Mouse (Mus musculus) heart, postnatal 4 days (tissue): ENCODE data around the gene Arhgap21. TPM values are rescaled to one million over a fixed set of nuclear protein-coding genes. Genes with fewer than 3 reads are reported as not detected.
"Not testable (repeated sequence)": the region's sequence is repeated elsewhere in the genome, so short reads cannot be mapped to it uniquely, and the experiment has no call there.

ENCODE experiments used
- DNase-seq: peaks from one replicate; pipeline ENCODE4 v3.0.0; 2021
- total RNA-seq, 2 experiments: library from RNA; stranded (reverse); gene quantifications; 2 replicates each; pipeline ENCODE4 v1.2.3; 2021

Gene Arhgap21
- total RNA-seq, 2 experiments from 2014 or later, result 138 to 140 TPM

DNA sequence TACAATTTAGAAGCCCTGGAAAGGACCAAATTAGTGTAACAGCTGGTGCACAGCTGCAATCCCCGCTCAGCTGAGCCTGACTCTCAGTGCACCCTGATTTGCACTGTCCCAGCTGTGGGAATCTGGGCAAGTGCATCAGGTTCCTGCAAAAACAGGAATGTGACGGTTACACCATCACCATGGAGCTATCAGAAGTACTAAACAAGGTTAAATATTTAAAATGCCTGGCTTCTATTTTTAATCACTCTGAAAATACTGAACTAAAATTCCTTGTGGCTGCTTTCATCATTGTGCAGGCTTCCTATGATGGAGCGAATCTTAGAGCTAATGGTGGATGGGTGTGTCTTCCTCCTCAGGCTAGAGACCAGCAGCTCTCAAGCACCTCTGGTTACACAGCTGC, 29.3 kb downstream of the Arhgap21 start:
- peak; percentile 58 for DNase-seq

DNA sequence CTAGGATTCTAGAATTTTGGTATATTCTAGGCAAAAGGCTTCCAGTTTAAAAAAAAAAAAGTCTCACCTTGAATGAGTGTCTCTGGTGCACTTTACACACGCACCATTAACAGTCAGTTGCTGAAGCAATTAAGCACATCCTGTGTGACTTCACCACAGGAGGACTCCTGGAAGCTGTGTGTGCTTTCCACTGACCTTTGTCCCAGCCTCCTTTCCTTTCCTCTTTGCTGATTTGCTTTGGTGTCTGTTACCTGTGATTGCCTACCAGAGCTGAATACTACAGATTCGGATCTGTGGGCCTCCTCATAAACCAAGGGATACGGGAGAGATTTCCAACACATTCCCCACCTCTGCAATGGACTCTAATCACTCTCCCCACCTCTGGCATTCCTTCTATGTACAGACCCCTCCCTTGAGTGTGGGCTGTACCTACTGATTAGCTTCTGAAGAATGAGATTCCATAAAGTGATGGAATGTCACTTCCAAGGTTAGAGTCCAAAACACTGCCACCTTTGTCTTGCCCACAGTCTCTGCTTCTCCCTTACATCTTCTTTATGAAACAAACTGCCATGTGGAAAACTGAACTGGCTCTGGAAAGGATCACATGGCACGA, 32.0 kb downstream of the Arhgap21 start:
- no peak for DNase-seq

DNA sequence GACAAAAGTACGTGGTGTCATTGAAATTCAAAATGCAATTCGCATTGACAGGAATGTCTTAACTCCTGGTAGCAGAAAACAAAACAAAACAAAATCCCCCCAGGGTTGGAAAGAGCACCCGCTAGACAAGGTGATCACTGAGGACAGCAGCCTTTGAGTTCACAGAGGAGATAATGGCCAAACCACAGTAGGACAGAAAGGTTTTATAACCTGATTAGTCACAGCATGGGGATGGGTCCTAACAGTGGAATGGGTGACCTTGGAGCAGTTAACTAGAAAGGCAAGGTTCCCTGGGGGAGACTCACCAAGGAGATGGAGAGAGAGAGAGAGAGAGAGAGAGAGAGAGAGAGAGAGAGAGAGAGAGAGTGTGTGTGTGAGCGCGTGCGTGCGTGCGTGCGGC, 34.3 kb downstream of the Arhgap21 start:
- DNase-seq, result no peak

DNA sequence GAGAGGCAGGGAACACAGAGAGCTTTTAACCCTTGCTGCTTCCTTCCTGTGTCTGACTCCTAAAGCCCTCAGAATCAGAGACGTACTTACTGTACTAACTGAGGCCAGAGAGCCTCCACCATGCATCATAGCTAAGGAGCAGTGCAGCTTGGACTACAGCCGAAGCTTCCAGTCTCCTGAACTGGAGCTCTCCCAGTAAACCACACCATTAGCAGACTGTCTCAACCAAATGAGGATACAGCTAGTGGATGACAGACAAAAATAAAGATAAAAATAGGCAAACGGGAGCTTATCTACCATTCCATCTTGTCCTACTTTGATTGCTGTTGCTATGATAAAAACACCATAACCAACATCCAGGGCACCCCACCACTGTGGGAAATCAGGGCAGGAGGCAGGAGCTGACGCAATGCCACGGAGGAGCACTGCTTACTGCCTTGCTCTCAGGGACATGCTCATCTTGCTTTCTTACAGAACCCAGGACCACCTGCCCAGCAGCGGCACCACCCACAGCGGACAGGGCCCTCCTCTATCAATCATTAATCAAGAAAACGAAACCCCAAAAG, 35.9 kb downstream of the Arhgap21 start:
- DNase-seq, result no peak

GRCm38 (mm10) chr2:20931761-20932160, 36.9 kb downstream of the Arhgap21 start:
- not testable (repeated sequence) for DNase-seq

- DNase-seq, result no peak
These were observed 40.2 kb downstream of the Arhgap21 start for GRCm38 (mm10) chr2:20928454-20928853.

DNA sequence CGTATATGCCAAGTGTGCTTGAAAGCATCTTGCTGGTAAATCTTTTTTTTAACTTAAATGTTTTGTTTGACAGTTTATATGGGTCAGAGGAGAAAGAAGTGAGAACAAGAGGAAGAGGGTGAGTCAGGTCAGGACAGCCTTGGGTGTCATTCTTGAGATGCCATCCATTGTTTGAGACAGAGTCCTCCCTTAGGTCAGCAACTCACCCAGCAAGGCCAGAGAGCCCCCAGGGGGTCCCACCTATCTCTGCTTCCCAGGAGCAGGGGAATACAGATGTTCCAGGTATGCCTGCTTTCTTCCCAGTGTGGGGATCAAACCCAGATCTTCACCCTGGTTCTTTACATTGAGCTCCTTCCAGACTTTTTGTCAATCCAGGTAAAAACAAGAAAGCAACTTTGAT, 43.7 kb downstream of the Arhgap21 start:
- DNase-seq, result no peak

DNA sequence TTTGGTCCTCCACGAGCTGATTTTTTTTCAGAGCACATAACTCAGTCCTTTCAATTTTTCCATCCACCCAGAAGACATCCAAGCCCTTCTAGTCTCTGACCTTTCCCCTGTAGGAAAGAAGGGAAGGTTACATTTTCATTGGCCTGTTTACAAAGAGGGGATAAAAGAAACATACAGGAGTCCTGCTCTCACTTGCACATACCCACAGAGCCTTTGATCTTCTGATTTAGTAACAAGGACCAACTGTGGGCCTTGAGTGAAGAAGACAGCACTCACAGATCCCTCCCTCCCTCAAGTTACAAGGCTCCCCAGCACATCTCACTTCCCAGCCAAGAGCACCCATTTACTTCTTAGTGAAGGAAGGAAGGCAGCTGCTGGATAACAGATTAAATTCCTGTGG, 46.3 kb downstream of the Arhgap21 start:
- no peak for DNase-seq

DNA sequence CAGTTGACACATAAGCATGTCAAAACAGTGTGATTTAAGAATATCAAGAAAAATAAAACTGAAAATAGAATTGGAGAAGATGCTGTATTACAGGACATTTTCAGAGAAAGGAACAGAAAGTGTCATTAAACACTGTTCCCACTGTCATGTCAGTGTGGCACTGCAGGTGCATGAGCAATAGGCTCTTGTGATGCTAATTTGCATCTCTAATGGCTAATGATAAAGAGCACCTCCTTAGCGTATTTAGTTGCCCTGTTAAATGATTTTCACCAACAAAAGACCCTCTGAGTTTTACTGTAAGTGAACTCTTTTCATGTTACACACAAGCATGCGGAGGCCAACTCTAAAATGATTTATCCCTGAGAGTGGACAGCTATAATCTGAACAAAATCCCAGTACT, 47.1 kb downstream of the Arhgap21 start:
- no peak for DNase-seq

- no peak for DNase-seq
These were observed 47.7 kb downstream of the Arhgap21 start for GRCm38 (mm10) chr2:20921021-20921420.

DNA sequence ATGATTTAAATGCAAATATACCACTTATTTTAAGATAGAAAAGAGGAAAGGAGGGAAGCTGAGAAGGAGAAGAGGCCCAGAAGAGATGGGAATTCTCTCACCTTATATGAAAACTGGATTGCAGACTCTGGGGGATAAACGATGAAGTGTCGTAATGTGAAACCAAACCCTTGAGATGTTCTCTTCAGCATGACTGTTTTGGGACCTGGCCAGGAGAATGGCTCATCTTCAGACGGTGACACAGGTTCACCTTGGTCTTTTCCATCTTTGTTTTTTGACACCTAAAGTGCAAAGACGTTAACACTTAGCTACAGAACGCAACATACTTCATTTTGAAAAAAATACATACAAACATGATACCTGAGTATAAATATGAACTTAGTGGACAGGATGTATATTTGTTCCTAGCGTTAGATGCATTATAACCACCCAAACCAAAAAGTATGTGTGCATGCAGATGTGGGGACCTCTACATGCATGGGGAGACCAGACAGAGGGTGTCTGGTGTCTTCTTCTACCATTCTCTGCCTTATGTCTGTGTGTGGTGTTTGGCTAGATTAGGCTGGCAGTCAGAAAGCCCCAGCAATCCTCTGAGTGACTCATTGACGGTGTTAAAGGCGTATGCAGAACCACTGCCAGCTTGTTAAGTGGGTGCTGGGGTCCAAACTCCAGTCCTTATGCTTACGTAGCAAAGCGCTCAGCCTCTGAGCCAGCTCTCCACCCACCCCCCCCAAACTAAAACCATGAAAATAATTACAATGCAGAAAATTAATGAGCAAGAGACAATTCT, 54.0 kb downstream of the Arhgap21 start:
- DNase-seq, result no peak

DNA sequence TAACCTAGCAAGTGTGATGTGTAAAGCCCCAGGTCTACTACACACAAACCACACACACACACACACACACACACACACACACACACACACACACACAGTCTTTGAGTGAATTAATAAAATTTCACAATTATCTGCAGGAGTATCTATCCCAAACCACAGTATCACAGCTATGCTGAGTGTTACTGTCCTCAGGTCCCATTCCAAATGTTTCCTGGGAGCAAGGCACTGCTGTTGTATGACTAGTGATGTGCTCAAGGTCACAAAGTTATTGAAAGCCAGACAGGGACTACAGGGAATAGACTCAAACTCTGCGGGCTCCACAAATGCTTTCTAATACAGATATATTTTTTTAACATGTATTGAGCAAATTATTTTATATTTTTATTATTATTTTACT, 55.7 kb downstream of the Arhgap21 start:
- no peak for DNase-seq

DNA sequence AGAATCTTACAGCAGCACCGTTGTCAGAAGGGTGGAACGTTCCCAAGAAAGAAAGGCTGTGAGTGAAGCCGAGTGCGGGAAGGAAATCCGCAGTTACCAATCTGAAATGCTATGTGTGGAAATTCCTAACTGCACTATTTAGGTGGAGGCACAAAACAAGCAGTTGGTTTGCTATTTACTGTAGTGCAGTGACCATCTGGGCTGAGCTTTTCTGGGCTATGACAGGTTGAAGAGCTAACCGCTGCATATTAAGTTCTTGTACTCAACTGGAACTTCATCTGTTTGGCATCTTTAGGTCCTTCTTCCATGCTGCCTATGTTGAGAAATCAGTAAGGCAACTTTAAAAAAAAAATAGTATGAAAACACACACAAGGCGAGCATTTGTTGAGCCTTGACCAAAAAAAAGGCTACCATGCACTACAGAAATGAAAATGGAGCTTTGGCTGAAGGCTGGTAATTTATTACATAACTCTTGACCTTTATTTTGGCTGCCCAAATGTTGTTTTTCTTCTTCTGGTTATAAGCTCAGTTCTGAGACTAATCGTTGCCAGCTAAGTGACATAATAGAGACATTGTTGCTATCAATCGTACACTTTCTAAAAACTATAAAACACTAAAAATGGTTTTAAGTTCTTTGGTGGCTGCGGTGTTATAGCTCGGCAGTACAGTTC, 56.2 kb downstream of the Arhgap21 start:
- no peak for DNase-seq

GRCm38 (mm10) chr2:20910446-20910845, 58.2 kb downstream of the Arhgap21 start:
- DNase-seq, result no peak

DNA sequence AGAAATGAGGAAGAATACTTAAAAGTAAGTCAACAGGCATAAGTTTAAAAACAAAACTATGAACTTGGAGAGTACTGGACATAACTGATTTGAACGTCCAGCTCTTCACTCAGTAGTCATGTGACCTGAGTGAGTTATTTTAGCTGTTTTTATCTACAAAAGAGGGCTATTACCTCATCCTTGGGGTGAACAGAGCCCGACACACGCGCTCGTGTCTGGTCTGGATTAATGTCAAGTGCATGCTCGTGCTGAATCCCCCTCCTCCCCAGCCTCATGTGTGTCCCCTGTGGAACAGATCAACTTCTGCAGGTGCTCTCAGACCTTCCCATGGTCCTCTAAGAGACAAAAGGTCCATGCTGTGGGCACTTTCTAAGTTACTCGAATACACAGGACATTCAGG, 59.3 kb downstream of the Arhgap21 start:
- peak; percentile 44 for DNase-seq

GRCm38 (mm10) chr2:20907291-20907690, 61.4 kb downstream of the Arhgap21 start:
- peak; percentile 33 for DNase-seq

GRCm38 (mm10) chr2:20905411-20905810, 63.3 kb downstream of the Arhgap21 start:
- no peak for DNase-seq

DNA sequence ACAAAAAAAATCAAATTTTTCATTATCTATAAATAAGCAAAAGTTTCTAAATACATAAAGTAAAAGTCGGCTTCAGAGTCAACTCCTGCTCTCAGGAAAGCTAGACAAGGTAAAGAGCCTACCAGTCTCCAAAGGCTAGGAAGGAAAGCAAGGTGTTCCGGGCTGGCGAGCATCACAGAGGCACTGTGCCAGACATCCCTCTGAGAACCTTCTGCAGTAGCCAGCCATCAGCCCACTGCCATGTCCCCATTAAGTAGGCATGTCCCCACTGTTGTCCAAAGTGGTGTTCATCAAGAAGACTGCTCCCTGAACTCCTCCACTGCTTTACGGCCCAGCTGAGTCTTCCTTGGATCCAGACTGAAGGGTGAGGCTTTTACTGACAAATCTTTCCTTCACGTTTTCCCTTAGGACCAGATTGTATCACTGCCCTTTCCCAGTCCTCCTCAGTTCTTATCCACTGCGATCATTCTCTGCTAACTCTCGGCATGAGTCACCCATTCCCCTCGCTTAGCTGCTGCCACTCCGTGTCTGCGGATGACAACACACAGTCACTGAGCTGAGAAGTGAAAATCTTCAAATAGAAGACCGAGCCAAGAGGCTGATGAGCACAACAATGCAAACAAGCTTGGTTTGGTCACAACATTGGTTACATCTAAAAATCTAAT, 65.6 kb downstream of the Arhgap21 start:
- DNase-seq, result no peak

GRCm38 (mm10) chr2:20901916-20902315, 66.8 kb downstream of the Arhgap21 start:
- no peak for DNase-seq

- no peak for DNase-seq
These were observed 69.4 kb downstream of the Arhgap21 start for GRCm38 (mm10) chr2:20899301-20899700.

DNA sequence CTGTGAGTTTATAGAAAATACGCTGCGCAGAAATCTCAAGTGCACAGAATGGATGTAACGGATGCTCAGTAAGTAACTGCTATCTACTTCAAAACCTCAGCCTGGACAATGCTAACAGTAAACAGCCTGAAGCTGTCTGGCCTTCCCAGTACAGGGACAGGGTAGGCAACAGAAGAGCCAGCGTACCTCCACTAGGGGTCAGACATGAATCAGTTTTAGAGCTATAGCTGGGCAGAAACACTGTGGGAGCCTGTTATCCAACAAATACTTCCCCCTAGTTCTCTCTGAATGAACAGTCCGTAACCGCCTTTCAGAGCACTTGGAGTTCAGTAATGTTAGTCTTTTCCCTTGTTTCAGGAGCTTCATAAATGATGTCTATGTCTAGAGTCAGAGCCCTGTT, 70.0 kb downstream of the Arhgap21 start:
- DNase-seq, result peak; percentile 83

- peak; percentile 29 for DNase-seq
These were observed 72.2 kb downstream of the Arhgap21 start for GRCm38 (mm10) chr2:20896446-20896845.
